Mouse (Mus musculus) urinary bladder, postnatal 14 days (tissue): ENCODE data around the gene Pax5.

ENCODE experiments used
- DNase-seq: peaks from one replicate; pipeline ENCODE4 v3.0.0; 2021; ENCODE audit warnings: low spot score

Gene Pax5

DNA sequence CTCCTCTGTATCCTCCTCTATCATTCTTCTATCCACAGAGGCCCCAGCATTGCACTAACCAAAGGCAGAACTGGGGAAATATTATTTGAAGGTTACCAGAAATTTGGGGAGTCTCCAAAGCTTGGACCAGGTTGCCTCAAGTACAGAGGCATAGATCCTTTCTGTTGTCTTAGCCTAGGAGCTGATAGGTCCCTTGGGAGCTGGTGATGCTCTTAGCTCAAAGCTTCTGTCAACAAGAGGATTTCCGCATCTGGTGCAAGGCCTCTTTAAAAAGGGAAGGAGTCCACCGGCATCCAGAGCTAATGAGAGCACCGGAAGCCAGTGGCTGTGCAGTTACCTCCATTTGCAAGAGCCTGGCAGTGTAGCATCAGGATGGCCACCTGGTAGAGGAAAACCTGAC lies 5.1 kb downstream of the Pax5 start:
- DNase-seq: no peak

GRCm38 (mm10) chr4:44704369-44704745 lies 5.9 kb downstream of the Pax5 start:
- DNase-seq: peak; percentile 86

DNA sequence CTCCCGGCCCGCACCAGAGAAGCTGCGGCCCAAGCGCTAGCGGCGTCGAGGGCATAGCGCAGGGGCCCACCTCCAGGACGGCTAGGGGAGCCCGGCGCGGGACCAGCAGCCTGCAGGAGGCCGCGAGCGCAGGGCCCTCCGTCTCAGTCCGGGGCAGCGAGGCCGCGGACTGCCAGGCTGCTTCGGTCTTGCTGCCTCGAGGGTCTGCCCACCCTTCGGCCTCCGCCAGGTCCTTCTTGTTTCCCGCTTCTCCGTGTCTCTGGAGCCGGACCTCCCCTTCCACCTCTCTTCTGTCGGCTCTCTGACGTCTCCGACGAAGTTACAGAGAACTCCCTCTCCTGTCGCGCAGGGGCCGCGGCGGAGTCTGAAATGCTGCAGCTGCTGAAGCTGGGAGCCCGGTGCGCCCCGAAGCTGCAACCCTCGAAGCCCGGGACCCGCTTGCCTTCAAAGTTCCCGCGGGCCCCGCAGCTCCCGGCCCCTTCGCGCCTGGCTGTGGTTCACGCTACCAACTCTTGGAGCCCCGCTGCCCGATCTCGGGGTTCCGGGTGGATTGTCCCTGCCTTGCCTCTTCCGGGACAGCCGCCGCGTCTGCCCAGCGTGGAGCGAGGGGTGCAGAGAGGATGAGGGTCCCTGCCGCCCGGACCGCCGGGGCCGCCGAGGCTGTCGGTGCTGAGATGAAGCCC lies 6.5 kb downstream of the Pax5 start:
- DNase-seq: no peak

GRCm38 (mm10) chr4:44702891-44703685 lies 7.2 kb downstream of the Pax5 start:
- DNase-seq: no peak

GRCm38 (mm10) chr4:44702011-44702527 lies 8.2 kb downstream of the Pax5 start:
- DNase-seq: no peak

GRCm38 (mm10) chr4:44701513-44701912 lies 8.8 kb downstream of the Pax5 start:
- DNase-seq: no peak

- DNase-seq: no peak
Measured at GRCm38 (mm10) chr4:44696676-44697075, 13.6 kb downstream of the Pax5 start.

- DNase-seq: no peak
Measured at GRCm38 (mm10) chr4:44694369-44694768, 15.9 kb downstream of the Pax5 start.

DNA sequence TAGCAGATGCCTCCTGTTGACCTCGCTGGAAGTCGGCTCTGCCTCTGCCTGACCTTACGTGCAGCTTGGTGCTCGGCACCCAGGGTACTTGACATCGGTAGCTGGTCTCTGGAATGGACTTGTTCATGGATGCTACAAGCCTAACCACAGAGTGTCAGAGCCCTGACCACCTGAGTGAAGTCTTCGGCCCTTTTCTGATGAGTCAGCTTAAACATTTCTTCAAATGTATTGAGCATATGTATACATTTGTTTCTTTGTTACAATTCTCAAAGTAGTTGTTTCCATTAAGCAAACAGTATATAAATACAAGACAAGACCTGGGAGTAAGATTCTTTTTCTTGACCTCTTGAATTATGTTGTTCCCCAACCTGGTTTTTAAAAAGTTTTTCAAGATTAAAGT lies 24.7 kb downstream of the Pax5 start:
- DNase-seq: no peak

DNA sequence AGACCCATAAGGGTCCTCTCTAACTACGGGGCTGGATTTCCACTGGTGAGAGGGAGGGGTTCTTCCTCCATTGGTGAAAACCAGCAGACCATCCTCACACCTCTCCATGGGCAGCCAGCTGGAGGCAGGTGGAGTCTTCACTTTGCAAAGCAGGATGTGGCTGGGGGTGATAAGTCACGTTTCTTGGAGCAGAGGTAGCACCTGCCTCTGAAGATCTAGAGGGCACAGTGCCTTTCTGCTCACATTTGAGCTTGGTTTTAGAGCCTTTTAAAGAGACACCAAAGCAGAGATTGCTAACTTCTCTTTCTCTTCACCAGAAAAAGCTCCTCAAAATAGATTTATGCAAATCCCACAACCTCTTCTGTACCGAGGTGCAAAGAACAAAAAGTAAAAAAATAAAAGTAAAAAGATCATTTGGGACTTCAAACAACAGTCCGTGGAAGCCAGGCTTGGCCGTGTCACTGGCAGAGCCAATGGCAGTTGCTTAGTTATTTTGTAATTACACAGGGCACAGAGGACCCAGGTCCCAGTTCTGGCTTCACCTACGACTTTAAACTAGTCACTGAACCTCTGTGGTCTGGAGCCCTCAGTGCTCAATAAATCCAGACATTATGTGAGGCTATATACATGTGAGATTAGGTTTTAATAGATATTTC lies 29.9 kb downstream of the Pax5 start:
- no peak for DNase-seq

DNA sequence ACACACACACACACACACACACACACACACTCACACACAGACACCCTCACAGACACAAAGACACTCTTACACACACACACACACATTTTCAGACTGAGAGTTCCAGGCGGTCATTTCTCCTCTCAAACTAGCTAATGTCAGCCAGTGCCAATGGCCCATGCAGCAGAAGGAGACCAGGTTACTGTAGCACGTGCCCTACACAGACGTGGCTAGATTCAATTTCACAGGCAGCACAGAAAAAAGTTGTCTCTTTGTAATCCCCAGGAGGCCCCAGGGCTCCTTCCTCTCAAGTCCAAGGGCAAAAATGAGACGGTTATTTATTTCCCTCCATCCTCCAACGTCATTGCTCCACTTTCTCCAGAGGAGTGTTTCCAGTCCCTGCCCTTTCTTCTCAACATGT lies 31.6 kb downstream of the Pax5 start:
- DNase-seq: no peak

GRCm38 (mm10) chr4:44678026-44678425 lies 32.3 kb downstream of the Pax5 start:
- no peak for DNase-seq

DNA sequence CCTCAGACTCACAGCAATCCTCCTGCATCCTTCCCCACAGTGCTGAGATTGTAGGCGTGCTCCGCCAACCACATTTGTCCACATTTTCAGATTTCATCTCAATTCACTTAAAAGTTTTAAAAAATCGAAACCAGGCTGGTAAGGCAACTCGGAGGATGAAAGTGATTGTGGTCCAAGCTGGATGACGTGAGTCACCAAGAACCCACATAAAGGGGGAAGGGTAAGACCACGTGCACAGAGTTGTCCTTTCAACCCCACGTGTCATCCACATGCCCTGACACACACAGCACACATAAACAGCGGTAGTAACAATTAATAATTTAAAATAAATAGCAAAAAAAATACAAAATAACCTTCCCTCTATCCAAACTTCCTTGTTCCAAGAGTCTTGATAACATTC lies 35.3 kb downstream of the Pax5 start:
- no peak for DNase-seq

DNA sequence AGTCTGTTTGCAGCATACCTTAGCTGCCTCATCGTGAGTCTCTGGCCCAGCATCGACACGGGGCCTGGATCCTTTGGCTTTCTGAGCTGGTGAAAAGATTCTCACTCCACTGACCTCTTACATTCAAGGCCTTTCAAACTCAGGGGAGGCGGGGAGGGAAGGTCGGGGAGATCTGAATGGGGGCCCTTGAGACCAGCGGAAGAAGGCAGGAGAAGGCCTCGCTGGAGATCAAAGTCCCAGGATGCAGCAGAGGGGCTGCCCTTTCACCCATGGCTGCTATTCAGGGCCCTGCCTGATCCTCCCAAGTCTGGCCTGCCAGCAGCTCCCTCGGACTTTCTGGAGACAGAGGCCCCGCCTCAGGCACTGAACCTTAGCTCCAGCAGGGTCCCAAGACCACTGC lies 36.6 kb downstream of the Pax5 start:
- no peak for DNase-seq

- no peak for DNase-seq
Measured at GRCm38 (mm10) chr4:44672216-44672937, 37.9 kb downstream of the Pax5 start.

DNA sequence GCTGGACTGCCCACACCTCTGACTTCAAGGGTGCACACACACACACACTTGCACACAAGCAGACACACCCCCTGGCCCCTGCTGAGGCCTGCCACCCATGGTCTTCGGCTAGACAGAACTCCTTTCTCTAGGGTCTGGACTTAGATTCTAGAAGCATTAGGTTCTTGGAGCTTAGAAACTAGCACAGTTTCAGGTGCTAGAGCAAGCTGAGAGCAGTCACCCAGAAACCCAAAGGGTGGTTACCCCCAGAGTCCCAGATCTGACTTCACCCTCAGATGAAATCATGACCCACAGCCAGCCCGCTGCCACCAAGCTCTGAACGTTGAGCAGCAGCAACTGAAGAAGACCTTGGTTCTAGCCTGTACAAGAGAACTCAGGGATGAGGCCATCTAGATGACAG lies 38.8 kb downstream of the Pax5 start:
- DNase-seq: no peak

- DNase-seq: no peak
Measured at GRCm38 (mm10) chr4:44671035-44671434, 39.3 kb downstream of the Pax5 start.

DNA sequence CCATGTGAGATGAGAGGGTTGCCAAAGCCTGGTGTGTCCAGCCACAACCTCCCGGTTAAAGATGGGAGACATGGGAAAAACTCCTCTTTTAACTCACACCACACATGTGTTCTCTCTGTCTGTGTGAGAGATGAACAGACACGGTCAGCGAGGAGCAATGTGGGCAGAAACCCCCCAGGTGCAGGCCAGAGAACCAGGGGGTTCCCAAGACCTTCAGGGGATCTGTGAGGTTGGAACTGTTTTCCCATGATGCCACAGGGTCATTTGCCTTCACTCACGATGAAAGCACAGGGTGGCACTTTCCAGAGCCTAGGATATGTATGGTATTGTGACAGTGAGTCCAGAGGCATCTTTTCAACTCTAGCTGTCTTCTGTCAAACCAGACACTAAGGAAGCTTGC lies 39.9 kb downstream of the Pax5 start:
- no peak for DNase-seq

DNA sequence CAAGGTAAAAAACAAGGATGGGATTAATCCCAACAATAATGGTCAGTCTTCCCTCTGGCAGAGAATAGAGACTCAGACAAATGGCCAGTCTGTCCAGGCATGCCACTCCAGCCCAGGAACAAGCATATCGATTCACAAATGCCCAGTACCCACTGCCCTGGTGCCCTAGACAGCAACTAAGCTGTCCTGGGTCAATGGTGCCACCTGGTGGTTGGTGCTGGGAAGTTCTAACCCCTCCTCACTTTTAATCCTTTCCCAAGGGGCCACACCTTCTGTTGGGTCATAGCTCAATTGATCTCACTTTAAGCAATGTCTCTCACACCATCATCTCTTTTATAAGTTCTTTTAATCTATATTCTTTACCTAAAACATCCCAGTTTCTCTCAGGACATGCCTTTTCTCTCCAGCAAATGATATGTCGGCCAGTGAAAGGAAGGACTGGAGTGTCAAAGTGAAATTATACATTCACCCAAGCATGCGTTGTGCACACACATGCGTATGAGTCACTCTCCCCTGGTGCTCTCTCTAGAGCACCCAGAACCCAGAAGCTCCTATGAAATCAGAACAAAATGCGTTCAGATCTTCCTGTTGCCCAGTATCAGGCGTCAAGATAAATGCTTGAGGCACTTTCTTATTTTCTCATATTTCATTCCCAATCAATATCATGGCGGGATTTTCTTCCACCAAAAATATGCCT lies 40.7 kb downstream of the Pax5 start:
- no peak for DNase-seq

DNA sequence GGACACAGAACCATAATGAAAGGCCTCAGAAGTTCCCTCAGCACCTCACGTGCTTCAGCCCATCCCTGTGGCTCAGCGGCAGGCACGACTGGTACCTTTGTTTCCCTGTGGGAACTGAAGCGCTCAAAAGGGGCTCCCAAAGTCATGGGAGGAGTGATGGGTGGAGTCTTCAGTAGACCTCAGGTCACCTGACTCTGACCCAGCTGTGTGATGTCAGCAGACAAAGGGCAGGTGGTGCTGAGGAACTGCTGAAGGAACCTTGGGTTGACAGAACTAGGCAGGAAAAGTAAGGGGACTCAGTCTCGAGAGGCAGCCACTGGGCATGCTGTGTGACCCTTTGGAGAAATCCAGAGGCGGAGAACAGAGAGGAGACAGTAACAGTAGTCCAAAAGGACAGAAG lies 41.7 kb downstream of the Pax5 start:
- DNase-seq: no peak

- no peak for DNase-seq
Measured at GRCm38 (mm10) chr4:44668172-44668571, 42.1 kb downstream of the Pax5 start.

- DNase-seq: no peak
Measured at GRCm38 (mm10) chr4:44667369-44667768, 42.9 kb downstream of the Pax5 start.
